21 mouse cellular contexts compared by ENCODE assay signal in genomic region chr7:54734861-54735260, GRCm38 (mm10).
A peak's percentile ranks its signal among the peaks of the same experiment; 100 is the strongest.
DNase-seq lines count a peak whose midpoint lies in the region; TF ChIP-seq lines count a peak whose summit lies in the region.
"Had no signal": no experiment of that assay in that cellular context is flagged by ENCODE, and none has a peak within 500 bp of the region (broad histone marks: within the 10 kb centered on the region; RNA-seq: fewer than 3 reads in every experiment).

No protein-coding gene starts in this region.

- no peak overlapping the region for H3K4me3 ChIP-seq in layer of hippocampus, adult 2 months
- H3K4me3 ChIP-seq in forebrain, embryonic 10.5 days, result no peak overlapping the region
- H3K4me3 ChIP-seq: embryonic facial prominence, embryonic 12.5 days; forebrain, embryonic 12.5 days; heart, embryonic 13.5 days; limb, embryonic 12.5 days; midbrain, embryonic 10.5 days; stomach, embryonic 15.5 days had no signal

- TF ChIP-seq CTCF in layer of hippocampus, adult 2 months (conservative IDR thresholded peaks at IDR 0.05), result no peak

- no peaks in the 10 kb centered on the region for H3K36me3 ChIP-seq in forebrain, embryonic 10.5 days (replicated peaks)
- H3K36me3 ChIP-seq: embryonic facial prominence, embryonic 12.5 days; forebrain, embryonic 12.5 days; heart, embryonic 13.5 days; limb, embryonic 12.5 days; midbrain, embryonic 10.5 days; stomach, embryonic 15.5 days had no signal

- DNase-seq in layer of hippocampus, adult 11-12 months (ENCODE audit: low spot score), result peak; percentile 5
- DNase-seq in layer of hippocampus, adult 2 months (ENCODE audit: low spot score in 2 of 2), result no peak
- DNase-seq in right cerebral cortex, postnatal 10 days (ENCODE audit: low spot score in 2 of 2), result peak; percentile 28 to 36
- no peak for DNase-seq in right cerebral cortex, postnatal 25 days
- peak; percentile 11 for DNase-seq in layer of hippocampus, adult 9-11 months
- peak; percentile 6 for DNase-seq in right cerebral cortex, postnatal 14 days
- DNase-seq in heart, adult 18-20 months, result no peak
- DNase-seq in forebrain, embryonic 10.5 days (ENCODE audit: extremely low spot score, low spot score), result no peak
- DNase-seq: adrenal gland, adult 8-10 months; cerebellum, adult 9-11 months; heart, adult 11 months; heart, postnatal 14 days; liver, postnatal 0 days; thymus, postnatal 25 days had no signal

- no peaks in the 10 kb centered on the region for H3K9me3 ChIP-seq in forebrain, embryonic 10.5 days
- H3K9me3 ChIP-seq: embryonic facial prominence, embryonic 12.5 days; forebrain, embryonic 12.5 days; heart, embryonic 13.5 days; limb, embryonic 12.5 days; midbrain, embryonic 10.5 days; stomach, embryonic 15.5 days had no signal

- no peak overlapping the region for H3K27ac ChIP-seq in layer of hippocampus, adult 2 months
- no peak overlapping the region for H3K27ac ChIP-seq in forebrain, embryonic 10.5 days
- H3K27ac ChIP-seq: embryonic facial prominence, embryonic 12.5 days; forebrain, embryonic 12.5 days; heart, embryonic 13.5 days; limb, embryonic 12.5 days; macrophage; midbrain, embryonic 10.5 days; stomach, embryonic 15.5 days had no signal

- no peaks in the 10 kb centered on the region for H3K27me3 ChIP-seq in forebrain, embryonic 10.5 days (ENCODE audit: poor library complexity, severe bottlenecking)
- H3K27me3 ChIP-seq: embryonic facial prominence, embryonic 12.5 days; forebrain, embryonic 12.5 days; heart, embryonic 13.5 days; limb, embryonic 12.5 days; stomach, embryonic 15.5 days had no signal

- no peaks in the 10 kb centered on the region for H3K4me1 ChIP-seq in forebrain, embryonic 10.5 days
- H3K4me1 ChIP-seq: embryonic facial prominence, embryonic 12.5 days; forebrain, embryonic 12.5 days; heart, embryonic 13.5 days; limb, embryonic 12.5 days; midbrain, embryonic 10.5 days; stomach, embryonic 15.5 days had no signal

- WGBS in forebrain, embryonic 10.5 days, result 85% methylated on average over 2 of the region's 2 CpGs

Comparison
In these comparisons a context has a peak if more than half of its experiments do, and no peak if none do; other contexts are left out.
1. DNase-seq: peak in layer of hippocampus, adult 11-12 months (single experiment), right cerebral cortex, postnatal 10 days (2 of 2), layer of hippocampus, adult 9-11 months (single experiment) and right cerebral cortex, postnatal 14 days (single experiment); none in layer of hippocampus, adult 2 months (0 of 2), right cerebral cortex, postnatal 25 days (single experiment), heart, adult 18-20 months (0 of 2) and forebrain, embryonic 10.5 days (single experiment).